Mouse (Mus musculus): Measurements from ENCODE around the gene Llgl1.
A peak's percentile ranks its signal among the peaks of the same experiment; 100 is the strongest.

Gene Llgl1

DNA sequence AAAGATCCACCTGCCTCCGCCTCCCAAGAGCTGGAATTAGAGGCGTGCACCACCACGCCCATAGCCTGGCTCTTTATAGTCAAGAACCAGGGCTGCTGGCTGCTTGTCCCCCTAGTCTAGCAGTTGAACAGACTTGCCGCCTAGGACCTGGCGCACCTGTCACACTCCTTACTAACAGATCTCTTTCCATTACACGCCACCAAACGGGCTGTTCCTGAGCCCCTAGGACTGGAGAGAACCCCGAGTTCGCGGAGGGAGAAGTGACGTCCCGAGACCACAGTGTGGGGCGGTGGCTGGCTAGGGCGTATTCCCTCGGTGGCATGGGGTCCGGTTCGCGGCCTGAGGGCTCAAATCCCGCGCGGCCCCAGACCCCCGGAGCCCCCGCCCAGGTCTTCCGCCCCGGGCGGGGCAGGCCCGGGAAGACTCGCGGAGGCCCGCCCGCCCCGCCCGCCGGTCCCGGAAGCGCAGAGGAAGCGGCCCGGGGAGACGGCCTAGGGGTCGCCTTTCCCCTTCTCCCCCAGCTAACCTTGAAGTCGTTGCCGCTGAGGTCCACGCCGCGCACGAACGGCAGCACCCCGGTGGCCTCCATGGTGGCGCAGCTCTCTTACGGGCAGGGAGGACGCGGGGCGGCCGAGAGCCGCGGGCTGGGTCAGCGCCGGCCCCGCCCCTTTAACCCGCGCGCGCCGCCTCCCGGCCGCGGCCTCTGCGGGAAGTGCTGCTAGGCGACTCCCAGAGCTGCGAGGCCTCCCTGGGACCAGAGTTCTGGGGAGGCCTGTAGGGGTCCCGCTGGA lies 27.3 kb downstream of the Llgl1 start, which contains the start of gene Flii:
Flii (minus strand) TSS at position 663 of the 791 bp plus-strand sequence.
- peak; percentile 75 for DNase-seq (ENCODE audit: low spot score)

DNA sequence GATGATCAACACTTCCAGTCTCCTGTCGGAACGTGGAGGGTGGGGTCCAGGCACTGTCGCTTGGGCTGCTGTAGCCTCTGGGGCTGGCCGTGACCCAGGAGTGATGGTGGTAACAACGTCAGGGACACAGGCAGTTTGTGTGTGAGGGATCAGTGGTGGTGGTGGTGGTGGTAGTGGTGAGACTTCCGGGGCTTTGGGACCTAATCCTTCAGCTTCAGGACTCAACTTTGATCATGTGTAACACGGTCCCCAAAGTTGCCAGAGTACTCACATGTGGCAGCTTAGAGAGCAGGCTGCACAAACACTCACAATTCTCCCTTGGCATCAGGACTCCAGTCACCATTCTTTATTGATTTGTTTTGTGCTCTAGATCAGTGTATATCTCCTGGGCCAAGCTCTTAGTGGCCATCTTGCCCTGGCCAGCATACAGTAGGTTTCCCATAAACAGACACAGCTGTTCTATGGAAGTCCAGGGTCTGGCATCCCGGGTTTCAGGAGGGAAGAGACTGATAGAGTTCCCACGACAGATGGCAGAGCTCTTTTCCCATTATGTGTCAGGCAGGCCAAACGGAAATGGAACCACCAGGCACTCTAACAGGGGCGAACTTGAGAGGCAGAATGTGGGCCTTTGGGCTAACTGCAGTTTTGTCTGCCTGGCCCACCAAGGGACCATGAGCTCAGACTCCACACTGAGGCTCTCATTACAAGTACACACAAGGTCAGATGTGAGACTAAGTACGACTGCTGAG lies 28.0 kb downstream of the Llgl1 start:
- no peak for DNase-seq (ENCODE audit: low spot score)

DNA sequence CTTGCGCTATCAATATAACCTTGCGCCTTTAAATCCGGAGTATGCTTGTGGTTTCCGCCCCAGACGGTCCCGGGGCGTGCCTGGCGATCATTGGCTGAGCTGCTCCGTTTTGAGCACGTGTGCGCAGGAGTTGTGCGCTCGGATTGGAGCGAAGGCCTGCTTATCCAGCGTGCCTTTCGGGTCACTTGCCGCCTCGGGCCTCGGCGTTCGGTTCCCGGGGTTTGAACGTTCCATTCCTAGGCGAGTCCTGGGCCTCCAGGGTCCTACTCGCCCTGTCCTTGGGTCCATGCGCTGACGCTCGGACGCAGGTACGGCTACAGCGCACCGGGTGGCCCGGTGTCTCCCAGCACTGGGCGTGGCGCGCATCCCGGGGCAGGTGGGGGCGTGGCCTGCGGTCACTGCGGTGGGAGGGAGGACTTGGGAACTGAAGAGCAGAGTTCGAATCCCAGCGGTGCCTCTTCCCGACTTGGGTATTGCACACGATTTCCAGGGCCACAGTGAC lies 28.8 kb downstream of the Llgl1 start, which contains the start of gene Mief2:
Mief2 (plus strand) TSS at position 139 of the 502 bp plus-strand sequence.
- DNase-seq (ENCODE audit: low spot score): peak; percentile 96

DNA sequence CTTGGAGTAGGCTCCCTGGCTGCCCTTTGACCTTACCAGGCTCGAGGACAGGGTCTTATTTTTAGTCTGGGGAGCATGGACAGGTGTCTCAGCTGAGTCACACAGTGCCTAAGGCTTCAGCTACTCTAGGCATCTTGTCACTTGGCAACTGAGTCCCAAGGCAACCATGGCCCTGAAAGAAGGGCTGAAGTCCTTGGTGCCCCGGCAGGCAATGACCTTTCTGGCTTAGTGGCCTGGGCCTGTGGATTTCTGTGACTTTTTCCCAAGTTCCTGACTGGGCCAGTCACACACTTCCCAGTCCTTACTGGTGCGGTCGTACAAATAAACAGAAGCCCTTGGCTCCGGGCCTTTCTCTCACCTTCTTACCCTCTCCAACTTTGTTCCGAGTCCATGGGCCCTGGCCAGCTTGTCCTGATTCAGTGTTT lies 29.7 kb downstream of the Llgl1 start:
- peak; percentile 60 for DNase-seq (ENCODE audit: low spot score)

DNA sequence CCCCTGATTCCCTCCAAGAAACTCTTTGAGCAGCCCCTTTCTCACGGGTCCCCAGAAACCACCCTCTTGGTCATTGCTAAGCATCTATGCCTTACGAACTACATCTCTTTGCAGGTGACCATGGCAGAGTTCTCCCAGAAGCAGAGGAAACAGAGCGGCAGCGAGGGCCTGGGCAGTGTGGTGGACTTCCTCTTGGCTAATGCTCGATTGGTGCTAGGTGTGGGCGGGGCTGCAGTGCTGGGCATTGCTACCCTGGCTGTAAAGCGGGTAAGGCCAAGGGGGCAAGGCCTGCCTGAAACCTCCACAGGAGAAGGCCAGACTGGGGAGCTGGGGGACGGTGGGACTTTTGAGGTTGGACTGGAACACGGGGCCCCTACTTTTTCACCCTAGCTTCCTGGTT lies 30.6 kb downstream of the Llgl1 start:
- no peak for DNase-seq (ENCODE audit: low spot score)

DNA sequence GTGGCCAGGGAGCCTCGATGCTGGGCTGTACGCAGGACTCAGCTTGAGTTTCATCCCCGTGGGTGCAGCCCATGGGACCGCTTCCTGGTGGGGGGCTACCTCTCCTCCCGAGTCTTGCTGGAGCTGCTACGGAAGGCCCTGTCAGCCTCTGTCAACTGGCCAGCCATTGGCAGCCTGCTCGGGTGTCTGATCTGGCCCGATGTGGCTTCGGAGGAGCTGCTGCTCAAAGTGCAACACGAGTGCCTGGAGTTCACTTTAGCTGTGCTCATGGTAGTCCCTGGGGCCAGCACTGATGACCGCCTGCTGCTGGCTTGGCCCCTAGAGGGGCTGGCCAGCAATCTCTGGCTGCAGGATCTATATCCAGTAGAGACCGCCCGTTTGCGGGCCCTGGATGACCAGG lies 31.7 kb downstream of the Llgl1 start:
- DNase-seq (ENCODE audit: low spot score): no peak

DNA sequence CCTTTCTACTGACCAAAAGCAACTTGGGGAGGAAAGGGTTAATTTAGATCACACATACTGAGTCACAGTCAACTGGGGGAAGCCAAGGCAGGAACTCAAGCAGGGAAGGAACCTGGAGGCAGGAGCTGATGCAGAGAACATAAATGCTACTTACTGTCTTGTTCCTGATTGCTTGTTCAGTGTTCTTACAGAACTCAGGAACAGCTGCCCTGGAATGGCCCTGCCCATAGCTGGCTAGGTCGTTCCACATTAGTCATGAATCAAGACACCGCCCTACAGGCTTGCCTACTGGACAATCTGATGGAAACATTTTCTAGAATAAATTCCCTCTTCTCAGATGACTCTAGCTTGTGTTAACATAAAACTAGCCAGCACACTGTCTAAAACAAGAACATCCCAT lies 34.7 kb downstream of the Llgl1 start:
- peak; percentile 42 for DNase-seq (ENCODE audit: low spot score)

DNA sequence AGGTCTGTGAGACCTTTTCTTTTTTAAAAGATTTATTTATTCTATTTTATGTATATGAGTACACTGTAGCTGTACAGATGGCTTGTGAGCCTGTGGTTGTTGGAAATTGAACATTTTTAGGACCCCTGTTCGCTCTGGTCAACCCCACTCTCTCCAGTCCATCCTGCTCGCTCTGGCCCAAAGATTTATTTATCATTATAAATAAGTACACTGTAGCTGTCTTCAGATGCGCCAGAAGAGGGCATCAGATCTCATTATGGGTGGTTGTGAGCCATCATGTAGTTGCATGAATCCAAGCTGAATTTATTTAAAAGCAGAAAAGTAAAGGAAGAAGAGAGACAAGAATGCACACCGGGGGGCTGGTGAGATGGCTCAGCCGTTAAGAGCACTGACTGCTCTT lies 35.7 kb downstream of the Llgl1 start:
- no peak for DNase-seq (ENCODE audit: low spot score)

DNA sequence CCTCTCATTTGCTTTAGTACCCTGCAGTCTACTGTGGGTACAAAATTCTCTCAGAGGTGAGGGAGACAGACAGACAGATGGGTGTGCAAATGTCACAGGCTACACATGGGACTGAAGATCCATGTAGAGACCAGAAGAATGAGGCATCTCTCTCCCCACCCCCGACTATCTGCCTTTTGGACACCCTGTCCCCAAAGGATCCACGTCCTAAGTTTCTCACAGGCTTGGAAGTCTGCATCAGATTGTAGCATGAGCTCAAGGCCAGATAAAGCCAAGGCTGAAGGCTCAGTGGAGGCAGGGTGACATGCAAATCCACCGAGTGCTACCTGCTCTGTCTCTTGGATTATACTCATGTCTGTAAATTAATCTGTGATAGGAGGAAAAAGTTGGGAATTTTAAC lies 37.0 kb downstream of the Llgl1 start:
- DNase-seq (ENCODE audit: low spot score): no peak

DNA sequence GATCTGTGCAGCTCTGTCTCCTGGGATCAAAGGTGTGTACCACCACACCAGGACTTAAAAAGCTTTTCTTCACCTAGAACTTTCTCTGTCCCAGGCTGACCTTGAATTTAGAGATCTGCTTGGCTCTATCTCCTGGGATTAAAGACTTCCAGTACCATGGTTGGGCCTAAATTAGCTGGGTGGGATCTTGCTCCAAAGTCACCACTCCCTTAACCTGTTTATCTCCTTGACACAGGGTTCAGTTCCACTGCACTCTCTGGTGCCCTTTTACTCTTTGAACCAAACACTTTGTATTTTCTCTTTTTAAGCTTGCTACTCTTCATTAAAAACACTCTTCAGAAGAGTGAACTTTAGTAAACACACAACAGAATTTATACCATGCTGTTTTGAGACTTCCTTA lies 37.9 kb downstream of the Llgl1 start:
- no peak for DNase-seq (ENCODE audit: low spot score)

DNA sequence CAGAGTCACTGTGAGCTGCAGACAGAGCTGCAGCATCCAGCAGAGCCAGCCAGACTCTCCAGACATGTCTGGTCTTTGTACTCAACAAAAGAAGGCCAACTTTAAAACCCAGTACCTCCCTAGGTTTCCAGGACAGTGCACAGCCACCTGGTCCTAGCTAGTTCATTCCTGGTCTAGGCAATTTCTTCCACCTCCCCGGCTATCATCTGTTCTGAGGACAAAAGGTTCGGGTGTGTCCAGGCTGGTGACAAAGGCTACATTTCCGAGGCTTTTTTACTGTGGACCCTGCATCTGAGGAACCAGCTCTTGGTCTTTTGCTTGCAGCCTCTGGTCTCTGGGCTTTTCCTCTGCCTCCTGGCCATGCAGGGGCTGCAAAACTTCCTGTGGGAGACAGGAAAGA lies 40.8 kb downstream of the Llgl1 start:
- DNase-seq (ENCODE audit: low spot score): no peak

DNA sequence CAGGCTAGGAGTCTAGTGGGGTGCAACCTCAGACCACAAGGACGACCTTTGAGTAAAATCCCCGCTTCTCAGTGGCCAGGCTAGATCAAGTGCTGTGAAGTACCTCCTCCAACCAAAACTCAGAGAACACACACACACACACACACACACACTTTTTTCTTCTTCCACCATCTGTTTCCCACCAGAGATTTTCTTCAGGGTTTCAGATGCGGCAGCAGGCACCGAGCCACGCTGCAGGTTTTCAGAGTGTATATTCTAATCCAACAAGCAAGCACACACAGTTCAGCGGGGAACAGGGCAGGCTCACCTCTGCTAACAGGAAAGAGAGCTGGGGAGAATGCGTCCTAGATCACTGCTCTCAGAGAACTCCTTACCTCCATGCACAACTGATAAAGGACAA lies 56.0 kb downstream of the Llgl1 start:
- no peak for DNase-seq (ENCODE audit: low spot score)

DNA sequence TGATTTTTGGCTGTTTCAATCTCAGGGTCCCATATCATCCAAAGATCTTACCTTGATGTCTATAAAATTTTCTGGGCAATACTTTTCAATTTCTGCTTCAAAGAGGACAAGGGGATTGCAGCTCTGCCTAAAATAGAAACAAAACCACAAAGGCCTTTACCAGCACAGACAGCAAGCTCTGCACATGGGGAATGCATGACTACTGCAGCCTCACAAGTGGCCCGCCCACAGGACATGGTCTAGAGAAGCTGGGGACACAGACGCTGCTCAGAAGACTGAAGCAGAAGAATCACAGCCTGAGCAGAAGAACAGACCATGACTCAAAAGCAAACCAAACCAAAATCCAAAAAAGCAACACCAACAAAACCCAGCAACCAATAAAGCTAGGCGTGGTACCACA lies 62.2 kb downstream of the Llgl1 start:
- DNase-seq (ENCODE audit: low spot score): no peak
